Mouse (Mus musculus) kidney, embryonic 16.5 days (tissue): ENCODE results near the gene Cel. TPM values are rescaled to one million over a fixed set of nuclear protein-coding genes. Genes with fewer than 3 reads are reported as not detected.

Experiments used
- ATAC-seq: fragments of 200-750 bp; cut with Nextera tagmentation; 2 replicates; pipeline ENCODE4 v1.8.0; 2017; ENCODE audit warnings: moderate TSS enrichment; ENCODE audit not compliant: low FRiP score, low TSS enrichment
- H3K27ac ChIP-seq: fragments of 300-500 bp; sonication (generic); 2 replicates; pipeline ENCODE4 v1.5.1; 2014; ENCODE audit warnings: low read length
- H3K27me3 ChIP-seq: fragments of 300-500 bp; sonication (generic); 2 replicates; pipeline ENCODE4 v1.6.1; 2014; ENCODE audit warnings: low read length, control low read depth, mixed read lengths; ENCODE audit not compliant: insufficient read depth
- H3K36me3 ChIP-seq: fragments of 300-500 bp; sonication (generic); 2 replicates; pipeline ENCODE4 v1.6.1; 2014; ENCODE audit warnings: low read length, control low read depth, mixed read lengths; ENCODE audit not compliant: insufficient read depth
- H3K4me1 ChIP-seq: fragments of 300-500 bp; sonication (generic); 2 replicates; pipeline ENCODE4 v1.6.1; 2014; ENCODE audit warnings: low read length, control low read depth, mixed read lengths; ENCODE audit not compliant: insufficient read depth
- H3K4me2 ChIP-seq: fragments of 300-500 bp; sonication (generic); replicated peaks from 2 replicates; pipeline ENCODE4 v1.6.1; 2014; ENCODE audit warnings: low read depth, low read length
- H3K4me3 ChIP-seq: fragments of 300-500 bp; sonication (generic); 2 replicates; pipeline ENCODE4 v1.5.1; 2014; ENCODE audit warnings: mild to moderate bottlenecking, low read length
- H3K9ac ChIP-seq: fragments of 300-500 bp; sonication (generic); replicated peaks from 2 replicates; pipeline ENCODE4 v1.6.1; 2014; ENCODE audit warnings: low read length
- H3K9me3 ChIP-seq: fragments of 300-500 bp; sonication (generic); 2 replicates; pipeline ENCODE4 v1.6.1; 2016; ENCODE audit warnings: low read length, control low read depth
- WGBS: fragments of 180-500 bp; shearing (Covaris S2); extraction: QIAGEN DNeasy Blood & Tissue Kit; methylation state at CpG from one replicate; pipeline ENCODE4 v1.1.7; 2014; 5-methylcytosine and 5-hydroxymethylcytosine counted together
- polyA plus RNA-seq: library from polyadenylated mRNA; unstranded; fragments of >200 nt; fragmentation: Nextera tagmentation; extraction: Ambion mirVana; gene quantifications from 2 replicates; pipeline ENCODE4 v1.2.1, GENCODE M21; 2015

Cel gene
- polyA plus RNA-seq, 1 experiment from 2014 or later = not detected

GRCm38 (mm10) chr2:28601720-28602590, 38.8 kb upstream of the Cel start:
- peak; percentile 19; the same call in 1 of the 2 replicates for ATAC-seq
- WGBS = 45% methylated on average over 12 of the region's 12 CpGs
- H3K27ac ChIP-seq = no peak overlapping the region

DNA sequence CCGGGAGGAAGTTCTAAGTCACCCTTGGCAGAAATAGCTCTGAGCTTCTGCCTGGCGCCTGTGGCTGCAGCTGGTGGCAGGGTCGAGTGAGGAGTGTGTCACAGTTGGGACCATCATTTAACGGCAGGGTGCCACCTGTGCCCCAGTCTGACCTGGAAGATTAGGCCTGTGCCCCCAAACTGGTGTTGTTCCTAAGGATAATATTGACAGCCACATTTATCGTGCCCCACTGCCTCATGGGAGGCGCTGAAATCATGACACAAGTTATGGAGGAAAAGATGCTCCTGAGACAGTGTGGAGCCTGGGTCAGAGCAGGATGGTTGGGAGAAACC, 36.3 kb upstream of the Cel start:
- H3K4me1 ChIP-seq = no peaks in the 10 kb centered on the region
- H3K9ac ChIP-seq = no peak overlapping the region
- H3K9me3 ChIP-seq = 0 out of 2 replicates have a peak, but pooled peaks cover 2% of the 10 kb centered on the region
- no peak overlapping the region for H3K4me2 ChIP-seq
- H3K27ac ChIP-seq = no peak overlapping the region
- no peaks in the 10 kb centered on the region for H3K36me3 ChIP-seq
- WGBS = 67% methylated on average over 6 of the region's 6 CpGs
- no peaks in the 10 kb centered on the region for H3K27me3 ChIP-seq
- H3K4me3 ChIP-seq = no peak overlapping the region
- ATAC-seq = no peak

More at GRCm38 (mm10) chr2:28601720-28602590, 38.8 kb upstream of the Cel start:
- Histone ChIP-seq H3K36me3 (no peaks in the 10 kb centered on the region), H3K4me1 (peaks cover 7% of the 10 kb centered on the region), H3K27me3 (no peaks in the 10 kb centered on the region), H3K9ac (no peak overlapping the region), H3K4me3 (no peak overlapping the region), H3K4me2 (no peak overlapping the region), H3K9me3 (0 out of 2 replicates have a peak, but pooled peaks cover 2% of the 10 kb centered on the region)

- Histone ChIP-seq H3K27ac (no peak overlapping the region), H3K4me3 (no peak overlapping the region), H3K9me3 (0 out of 2 replicates have a peak, but pooled peaks cover 2% of the 10 kb centered on the region), H3K36me3 (no peaks in the 10 kb centered on the region), H3K4me2 (no peak overlapping the region), H3K27me3 (no peaks in the 10 kb centered on the region), H3K9ac (no peak overlapping the region), H3K4me1 (no peaks in the 10 kb centered on the region)
- 51% methylated on average over 12 of the region's 12 CpGs for WGBS
- no peak for ATAC-seq
Observed at GRCm38 (mm10) chr2:28598692-28599568, 35.7 kb upstream of the Cel start.

- no peaks in the 10 kb centered on the region for H3K36me3 ChIP-seq
- no peak overlapping the region for H3K9ac ChIP-seq
- no peak overlapping the region for H3K27ac ChIP-seq
- H3K4me3 ChIP-seq = no peak overlapping the region
- 0 out of 2 replicates have a peak, but pooled peaks cover 2% of the 10 kb centered on the region for H3K9me3 ChIP-seq
- no peaks in the 10 kb centered on the region for H3K27me3 ChIP-seq
- H3K4me1 ChIP-seq = no peaks in the 10 kb centered on the region
- WGBS = 75% methylated on average over 7 of the region's 7 CpGs
- H3K4me2 ChIP-seq = no peak overlapping the region
- no peak for ATAC-seq
Observed at GRCm38 (mm10) chr2:28597733-28598547, 34.7 kb upstream of the Cel start.

DNA sequence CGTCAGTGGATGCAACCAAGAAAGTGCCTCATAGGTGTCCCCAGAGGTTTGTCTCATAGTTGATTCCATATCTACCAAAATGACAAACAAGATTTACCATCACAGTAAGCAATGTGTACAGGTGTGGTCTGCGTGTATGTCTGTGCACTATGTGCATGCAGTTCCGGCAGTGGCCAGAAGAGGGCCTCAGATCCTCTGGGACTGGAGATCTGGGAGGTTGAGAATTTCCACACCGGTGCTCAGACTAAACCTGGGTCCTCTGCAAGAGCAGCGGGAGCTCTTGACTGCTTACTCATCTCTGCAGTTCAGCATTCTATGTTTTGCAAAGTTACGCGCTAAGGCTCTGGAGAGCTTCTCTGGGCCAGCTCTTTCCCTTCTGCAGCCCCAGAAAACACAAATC, 33.8 kb upstream of the Cel start:
- no peaks in the 10 kb centered on the region for H3K36me3 ChIP-seq
- H3K27ac ChIP-seq = no peak overlapping the region
- no peak overlapping the region for H3K4me2 ChIP-seq
- WGBS = 94% methylated on average over 7 of the region's 7 CpGs
- H3K9ac ChIP-seq = no peak overlapping the region
- no peak for ATAC-seq
- no peak overlapping the region for H3K4me3 ChIP-seq
- no peaks in the 10 kb centered on the region for H3K27me3 ChIP-seq
- no peaks in the 10 kb centered on the region for H3K4me1 ChIP-seq
- 0 out of 2 replicates have a peak, but pooled peaks cover 2% of the 10 kb centered on the region for H3K9me3 ChIP-seq

- H3K4me3 ChIP-seq = no peak overlapping the region
- no peak overlapping the region for H3K27ac ChIP-seq
- no peaks in the 10 kb centered on the region for H3K36me3 ChIP-seq
- H3K27me3 ChIP-seq = no peaks in the 10 kb centered on the region
- no peak overlapping the region for H3K9ac ChIP-seq
- 0 out of 2 replicates have a peak, but pooled peaks cover 2% of the 10 kb centered on the region for H3K9me3 ChIP-seq
- no peaks in the 10 kb centered on the region for H3K4me1 ChIP-seq
- 76% methylated on average over 7 of the region's 7 CpGs for whole genome bisulfite sequencing
- H3K4me2 ChIP-seq = no peak overlapping the region
- ATAC-seq = no peak
Observed at GRCm38 (mm10) chr2:28596021-28596420, 32.8 kb upstream of the Cel start.

- no peak for ATAC-seq
- Histone ChIP-seq H3K9ac (no peak overlapping the region), H3K4me1 (no peaks in the 10 kb centered on the region), H3K27ac (no peak overlapping the region), H3K27me3 (no peaks in the 10 kb centered on the region), H3K36me3 (no peaks in the 10 kb centered on the region), H3K4me2 (no peak overlapping the region; the same call in 1 of the 2 replicates), H3K9me3 (0 out of 2 replicates have a peak, but pooled peaks cover 2% of the 10 kb centered on the region), H3K4me3 (no peak overlapping the region)
- 6% methylated on average over 15 of the region's 15 CpGs for whole genome bisulfite sequencing
Observed at GRCm38 (mm10) chr2:28592809-28593208, 29.6 kb upstream of the Cel start.

DNA sequence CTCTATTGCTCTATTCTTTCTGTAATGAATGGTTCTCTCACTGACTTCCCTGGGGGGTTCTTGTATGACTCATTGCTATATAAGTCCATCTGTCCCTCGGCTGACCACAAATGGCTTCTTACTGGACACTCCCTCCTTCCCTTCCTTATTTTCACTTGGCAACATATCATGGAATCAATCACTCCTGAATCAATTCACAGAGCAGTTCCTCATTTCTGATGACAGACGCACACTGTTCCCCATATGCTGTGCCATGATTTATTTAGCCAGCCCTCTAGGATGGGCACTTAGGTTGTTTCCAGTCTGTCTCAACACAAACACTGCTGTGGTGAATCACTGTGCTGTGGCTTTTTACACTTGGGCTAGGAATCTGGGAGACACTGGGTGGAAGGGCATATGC, 28.3 kb upstream of the Cel start:
- no peak for ATAC-seq
- Histone ChIP-seq H3K4me1 (no peaks in the 10 kb centered on the region), H3K27me3 (peaks cover 3% of the 10 kb centered on the region; the same call in 1 of the 2 replicates), H3K27ac (no peak overlapping the region), H3K9ac (no peak overlapping the region), H3K4me2 (no peak overlapping the region), H3K4me3 (no peak overlapping the region), H3K36me3 (no peaks in the 10 kb centered on the region), H3K9me3 (no peaks in the 10 kb centered on the region)
- WGBS = 70% methylated on average over 2 of the region's 2 CpGs

DNA sequence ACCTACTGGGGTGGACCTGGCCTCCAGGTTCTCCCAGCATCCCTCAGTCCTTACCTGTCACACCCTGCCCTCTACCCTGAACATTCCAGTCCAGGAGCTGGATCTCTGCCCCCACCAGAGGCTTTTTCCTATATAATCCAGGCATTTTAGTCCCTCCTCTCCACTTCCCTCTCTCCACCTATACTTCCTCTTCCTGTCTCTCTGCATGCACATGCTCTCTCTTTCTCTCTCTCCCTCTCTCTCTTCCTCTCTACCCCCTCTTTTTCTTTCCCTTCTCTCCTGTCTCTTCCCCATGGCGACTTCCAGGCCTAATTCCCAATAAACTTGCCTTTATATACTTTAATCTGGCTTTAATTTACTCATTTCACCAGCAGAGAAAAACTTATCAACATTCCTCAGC, 25.4 kb upstream of the Cel start:
- ATAC-seq = no peak
- Histone ChIP-seq H3K4me2 (no peak overlapping the region), H3K4me1 (peaks cover under 1% of the 10 kb centered on the region; the same call in 1 of the 2 replicates), H3K27me3 (peaks cover 4% of the 10 kb centered on the region; the same call in 1 of the 2 replicates), H3K4me3 (no peak overlapping the region), H3K36me3 (no peaks in the 10 kb centered on the region), H3K9me3 (no peaks in the 10 kb centered on the region), H3K9ac (no peak overlapping the region), H3K27ac (no peak overlapping the region)
- 45% methylated on average over 1 of the region's 1 CpGs for WGBS
